Mouse (Mus musculus) small intestine, adult 2 months (tissue): ENCODE data around the gene Akt2.

Source experiments
- CTCF ChIP-seq: fragments of 200-500 bp; IDR thresholded peaks from 2 replicates; pipeline ENCODE4 v1.5.1; 2012; ENCODE audit warnings: low read depth, mild to moderate bottlenecking, control low read depth, inconsistent platforms, low read length, moderate library complexity, mixed read lengths; ENCODE audit not compliant: insufficient replicate concordance, insufficient read length; ENCODE audit errors: extremely low read depth
- POLR2A ChIP-seq: fragments of 200-500 bp; IDR thresholded peaks from 2 replicates; pipeline ENCODE4 v1.6.1; 2012; ENCODE audit warnings: low read depth, mild to moderate bottlenecking, control low read depth, inconsistent platforms, low read length, moderate library complexity

DNA sequence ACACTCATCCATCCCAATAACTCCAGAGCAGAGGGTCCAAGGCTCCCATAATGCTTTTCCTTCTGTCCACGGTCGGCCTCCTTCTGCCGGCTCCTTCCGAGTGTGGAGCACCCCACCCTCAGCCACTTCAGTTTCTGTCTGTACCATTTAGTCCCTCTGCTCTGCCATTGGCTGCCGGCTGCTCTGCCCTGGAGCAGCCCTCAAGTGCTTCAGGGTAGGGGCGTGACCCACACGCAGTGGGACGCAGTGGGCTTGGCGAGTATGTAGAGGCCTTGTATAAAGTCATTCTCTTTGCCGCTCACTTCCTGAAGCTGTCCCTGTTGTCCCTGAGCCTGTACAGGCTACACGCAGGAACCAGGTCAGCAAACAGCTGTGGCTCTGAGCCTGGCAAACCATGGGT, 58.4 kb downstream of the Akt2 start:
- TF ChIP-seq CTCF (no peak), POLR2A (no peak)
